Mouse (Mus musculus): ENCODE results near the gene Ambn. TPM values are rescaled to one million over a fixed set of nuclear protein-coding genes. Genes with fewer than 3 reads are reported as not detected.
"Not testable (repeated sequence)": the region's sequence is repeated elsewhere in the genome, so short reads cannot be mapped to it uniquely, and the experiment has no call there.

Ambn gene
- not detected in 2 replicates for total RNA-seq (2017)

DNA sequence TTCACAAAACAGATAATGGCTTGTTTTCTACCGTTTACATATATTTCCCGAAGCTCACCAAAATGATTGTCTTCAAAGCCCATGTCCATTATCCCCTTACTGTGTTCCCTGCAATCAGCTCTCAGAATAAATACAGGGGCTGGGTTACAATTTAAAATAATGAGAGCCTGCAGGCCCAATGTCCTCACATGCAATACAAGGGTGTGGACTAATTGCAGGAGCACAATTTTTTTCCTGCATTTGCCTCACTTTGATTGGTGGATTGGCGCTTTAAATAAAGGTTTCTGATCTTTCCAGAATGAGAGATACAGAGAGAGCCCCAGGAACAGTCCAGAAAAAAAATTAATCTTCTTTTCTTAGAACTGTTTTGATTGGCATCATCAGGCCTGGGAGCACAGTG, at the start of gene Ambn:
Gene Ambn (plus strand): TSS at position 301 of the 400 bp plus-strand sequence.
- no peak for ATAC-seq (replicated peaks in 1 of 2; ENCODE audit: insufficient read depth in 1 of 2, low FRiP score in 2 of 2, low TSS enrichment in 1 of 2, low read depth in 1 of 2, poor library complexity in 2 of 2, severe bottlenecking in 2 of 2)

DNA sequence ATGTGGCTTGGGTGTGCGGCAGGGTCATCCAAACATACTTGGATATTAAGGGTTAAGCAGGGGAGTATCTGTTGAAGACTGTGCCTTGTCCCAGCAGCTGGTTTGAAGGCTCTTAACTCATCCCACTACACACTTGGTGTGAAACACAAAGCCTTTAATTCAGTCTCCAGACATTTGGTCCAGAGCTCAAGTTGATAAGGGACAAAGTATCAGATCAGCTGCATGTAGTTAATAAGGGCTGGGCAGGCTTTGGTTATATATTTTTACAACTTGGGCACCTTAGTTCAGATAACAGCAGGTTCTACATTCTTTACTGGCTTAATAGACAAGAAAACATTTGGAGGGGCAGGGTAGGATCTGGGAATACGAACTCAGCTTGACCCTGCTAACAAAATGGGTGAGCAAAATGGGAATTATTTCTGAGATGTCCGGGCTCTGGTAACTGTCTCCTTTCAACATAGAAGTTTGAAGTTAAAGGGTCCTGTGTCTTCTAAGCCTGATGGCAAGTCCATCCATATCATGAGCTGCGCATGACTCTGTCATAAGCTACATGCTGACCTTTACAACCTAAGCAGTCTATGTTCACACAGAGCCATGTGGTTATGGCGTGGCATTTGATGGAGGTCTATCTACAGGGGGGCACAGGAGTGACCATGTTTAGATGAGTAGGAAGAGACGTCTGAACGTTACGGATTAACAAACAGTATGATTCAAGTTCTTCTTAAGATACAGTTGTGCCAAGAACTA, 35.3 kb upstream of the Ambn start:
- no peak for ATAC-seq (replicated peaks in 1 of 2; ENCODE audit: insufficient read depth in 1 of 2, low FRiP score in 2 of 2, low TSS enrichment in 1 of 2, low read depth in 1 of 2, poor library complexity in 2 of 2, severe bottlenecking in 2 of 2)

- not testable (repeated sequence) for ATAC-seq (replicated peaks in 1 of 2; ENCODE audit: insufficient read depth in 1 of 2, low FRiP score in 2 of 2, low TSS enrichment in 1 of 2, low read depth in 1 of 2, poor library complexity in 2 of 2, severe bottlenecking in 2 of 2)
Measured at GRCm38 (mm10) chr5:88424892-88425291, 30.9 kb upstream of the Ambn start.

- ATAC-seq (replicated peaks in 1 of 2; ENCODE audit: insufficient read depth in 1 of 2, low FRiP score in 2 of 2, low TSS enrichment in 1 of 2, low read depth in 1 of 2, poor library complexity in 2 of 2, severe bottlenecking in 2 of 2) = no peak
Measured at GRCm38 (mm10) chr5:88426753-88427152, 29.0 kb upstream of the Ambn start.

DNA sequence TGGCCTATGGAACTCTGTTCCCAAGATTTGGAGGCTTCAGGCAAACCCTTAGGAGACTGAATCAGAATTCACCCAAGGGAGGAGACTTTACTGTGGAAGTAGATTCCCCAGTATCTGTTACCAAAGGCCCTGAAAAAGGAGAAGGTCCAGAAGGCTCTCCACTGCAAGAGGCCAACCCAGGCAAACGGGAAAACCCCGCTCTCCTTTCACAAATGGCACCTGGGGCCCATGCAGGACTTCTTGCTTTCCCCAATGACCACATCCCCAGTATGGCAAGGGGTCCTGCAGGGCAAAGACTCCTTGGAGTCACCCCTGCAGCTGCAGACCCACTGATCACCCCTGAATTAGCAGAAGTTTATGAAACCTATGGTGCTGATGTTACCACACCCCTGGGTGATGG, 11.7 kb downstream of the Ambn start:
- ATAC-seq (replicated peaks in 1 of 2; ENCODE audit: insufficient read depth in 1 of 2, low FRiP score in 2 of 2, low TSS enrichment in 1 of 2, low read depth in 1 of 2, poor library complexity in 2 of 2, severe bottlenecking in 2 of 2) = no peak

DNA sequence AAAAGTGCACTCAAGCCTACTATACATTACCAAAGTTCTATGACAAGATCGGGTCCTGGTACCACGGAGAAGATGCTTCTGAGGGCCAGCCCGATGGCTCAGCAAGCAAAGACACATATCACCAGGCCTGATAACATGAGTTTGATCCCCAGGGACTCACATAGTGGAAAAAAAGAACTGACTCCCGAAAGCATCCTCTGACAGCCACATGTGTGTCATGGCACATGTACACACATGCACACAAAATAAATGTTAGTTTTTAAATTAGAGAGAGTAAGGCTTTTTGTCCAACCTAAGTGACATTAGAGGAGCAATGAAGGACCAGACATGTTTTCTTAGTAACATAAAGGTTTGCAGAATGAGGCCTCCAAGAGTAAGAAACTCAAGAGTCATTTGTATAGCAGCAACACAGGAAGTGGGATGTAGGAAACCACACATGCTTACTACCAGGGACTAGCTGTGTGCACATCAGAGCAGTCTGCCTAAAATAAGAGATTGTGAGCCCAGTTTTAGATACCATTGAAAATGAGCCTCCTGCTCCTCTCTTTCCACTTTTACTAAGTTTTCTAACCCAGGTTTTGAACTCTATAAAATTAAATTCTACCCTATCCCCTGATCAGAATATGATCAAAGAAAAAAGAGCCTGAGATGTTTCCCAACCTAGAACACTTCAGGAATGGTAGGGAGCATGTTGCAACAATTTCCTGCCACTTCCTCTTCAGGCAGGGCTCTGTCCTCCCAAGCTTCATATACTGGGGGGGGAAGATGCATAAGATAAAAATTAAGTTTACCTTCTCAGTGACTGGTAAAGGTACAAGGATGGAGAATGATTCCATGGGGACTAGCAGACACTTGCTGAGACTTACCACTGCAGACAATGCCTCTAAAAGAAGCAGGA, 13.3 kb downstream of the Ambn start:
- ATAC-seq (replicated peaks in 1 of 2; ENCODE audit: insufficient read depth in 1 of 2, low FRiP score in 2 of 2, low TSS enrichment in 1 of 2, low read depth in 1 of 2, poor library complexity in 2 of 2, severe bottlenecking in 2 of 2) = no peak

DNA sequence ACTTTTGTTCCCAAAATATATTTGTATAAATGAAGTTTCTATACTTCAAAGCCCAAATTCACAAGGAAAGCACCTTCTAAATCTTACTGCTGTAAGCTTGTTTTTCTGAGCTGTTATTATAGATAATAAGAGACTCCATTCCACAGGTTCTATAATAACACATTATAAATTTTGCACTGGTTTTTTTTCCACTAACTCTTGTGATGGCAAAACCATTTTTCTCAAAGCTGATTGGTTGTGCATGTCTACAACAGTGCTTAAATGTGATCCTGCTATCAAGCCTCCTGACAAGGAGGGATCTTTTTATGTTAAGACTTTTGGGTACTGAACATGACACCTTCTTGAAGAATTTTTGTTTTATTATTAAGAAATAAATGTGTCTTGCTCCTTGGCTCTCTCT, 31.9 kb downstream of the Ambn start, which contains the start of gene Enam:
Gene Enam (plus strand): TSS at position 301 of the 400 bp plus-strand sequence.
- no peak for ATAC-seq (replicated peaks in 1 of 2; ENCODE audit: insufficient read depth in 1 of 2, low FRiP score in 2 of 2, low TSS enrichment in 1 of 2, low read depth in 1 of 2, poor library complexity in 2 of 2, severe bottlenecking in 2 of 2)

DNA sequence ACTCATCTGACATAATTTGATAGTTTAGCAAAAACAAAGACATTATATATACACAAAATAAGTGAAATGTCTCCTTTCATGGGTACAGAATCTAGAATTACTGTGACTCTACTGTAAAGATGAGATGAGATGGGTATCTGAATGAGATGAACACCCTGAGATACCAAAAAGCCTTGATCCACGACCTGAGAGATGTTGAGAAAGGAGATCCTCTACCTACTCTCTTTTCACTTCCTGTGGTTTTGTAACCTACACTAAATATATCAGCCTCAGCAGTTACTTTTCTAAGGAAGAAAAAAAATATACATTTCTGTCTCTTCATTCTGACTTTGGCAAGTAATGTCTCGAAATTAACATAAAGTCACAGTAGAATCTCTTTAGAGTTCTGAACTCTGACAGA, 33.2 kb downstream of the Ambn start:
- ATAC-seq (replicated peaks in 1 of 2; ENCODE audit: insufficient read depth in 1 of 2, low FRiP score in 2 of 2, low TSS enrichment in 1 of 2, low read depth in 1 of 2, poor library complexity in 2 of 2, severe bottlenecking in 2 of 2) = no peak

GRCm38 (mm10) chr5:88491111-88491510, 35.3 kb downstream of the Ambn start:
- no peak for ATAC-seq (replicated peaks in 1 of 2; ENCODE audit: insufficient read depth in 1 of 2, low FRiP score in 2 of 2, low TSS enrichment in 1 of 2, low read depth in 1 of 2, poor library complexity in 2 of 2, severe bottlenecking in 2 of 2)

DNA sequence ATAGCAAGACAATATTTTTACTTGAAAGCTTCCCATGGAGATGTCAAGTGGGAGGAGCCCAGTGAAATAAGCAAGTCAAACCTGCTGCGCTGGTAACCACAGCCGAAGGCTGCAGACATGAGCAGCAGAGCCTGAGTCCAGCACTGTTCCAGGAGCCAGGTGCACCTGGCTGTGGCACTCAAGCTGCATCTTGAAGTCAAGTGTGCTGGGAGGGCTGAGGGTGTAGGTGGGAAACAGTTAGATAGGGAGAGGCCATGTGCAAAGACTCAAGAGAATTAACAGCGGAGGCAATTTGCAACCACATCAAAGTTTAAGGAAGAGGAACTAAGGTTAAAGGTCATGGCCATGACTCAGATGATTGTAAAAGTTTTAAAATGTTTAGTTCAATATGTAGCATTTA, 44.0 kb downstream of the Ambn start:
- peak; percentile 25 to 40; a peak in 1 of 4 replicates for ATAC-seq (replicated peaks in 1 of 2; ENCODE audit: insufficient read depth in 1 of 2, low FRiP score in 2 of 2, low TSS enrichment in 1 of 2, low read depth in 1 of 2, poor library complexity in 2 of 2, severe bottlenecking in 2 of 2)

GRCm38 (mm10) chr5:88508555-88508954, 52.8 kb downstream of the Ambn start:
- ATAC-seq (replicated peaks in 1 of 2; ENCODE audit: insufficient read depth in 1 of 2, low FRiP score in 2 of 2, low TSS enrichment in 1 of 2, low read depth in 1 of 2, poor library complexity in 2 of 2, severe bottlenecking in 2 of 2) = peak; percentile 46 to 53; a peak in 2 of 4 replicates

DNA sequence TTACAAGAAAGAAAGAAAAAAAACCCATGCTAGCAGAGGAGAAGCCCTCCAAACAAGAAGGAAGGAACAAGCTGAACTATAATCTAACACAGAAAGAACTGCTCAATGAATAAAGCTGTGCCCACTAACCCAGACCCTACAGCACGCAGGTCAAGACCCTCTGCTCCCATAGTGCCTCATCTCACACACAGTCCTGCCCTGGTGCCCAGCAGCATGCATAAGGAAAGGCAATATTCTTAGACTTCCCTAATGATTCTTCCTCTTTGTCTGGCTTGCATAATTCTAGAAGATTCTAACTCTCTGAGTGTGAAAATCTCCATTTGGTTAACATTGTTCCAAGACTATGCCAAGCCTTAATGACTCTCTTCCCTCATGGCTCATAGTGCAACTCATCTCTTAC, 53.2 kb downstream of the Ambn start:
- ATAC-seq (replicated peaks in 1 of 2; ENCODE audit: insufficient read depth in 1 of 2, low FRiP score in 2 of 2, low TSS enrichment in 1 of 2, low read depth in 1 of 2, poor library complexity in 2 of 2, severe bottlenecking in 2 of 2) = no peak; a peak in 1 of 4 replicates

Other genes starting within 250 kb of the Ambn start
- gene Gm7714, start 187.1 kb upstream of the Ambn start, total RNA-seq (2017) = not detected in 2 replicates
- not detected in 2 replicates for gene Prol1, start 138.7 kb upstream of the Ambn start, total RNA-seq (2017)
- gene Amtn, start 79.9 kb upstream of the Ambn start, total RNA-seq (2017) = not detected in 2 replicates
- not detected in 2 replicates for gene Enam, start 32.0 kb downstream of the Ambn start, total RNA-seq (2017)
- gene Jchain, start 71.9 kb downstream of the Ambn start, total RNA-seq (2017) = 33.5 and 57.6 TPM in 2 replicates
- gene Utp3, start 98.5 kb downstream of the Ambn start, total RNA-seq (2017) = 61.8 and 80.9 TPM in 2 replicates
- 18.1 and 19.5 TPM in 2 replicates for gene Rufy3, start 109.0 kb downstream of the Ambn start, total RNA-seq (2017)
- gene Grsf1, start 220.2 kb downstream of the Ambn start, total RNA-seq (2017) = 80.8 and 112 TPM in 2 replicates